ENCODE assay signal across 8 mouse cellular contexts in the genomic region with DNA sequence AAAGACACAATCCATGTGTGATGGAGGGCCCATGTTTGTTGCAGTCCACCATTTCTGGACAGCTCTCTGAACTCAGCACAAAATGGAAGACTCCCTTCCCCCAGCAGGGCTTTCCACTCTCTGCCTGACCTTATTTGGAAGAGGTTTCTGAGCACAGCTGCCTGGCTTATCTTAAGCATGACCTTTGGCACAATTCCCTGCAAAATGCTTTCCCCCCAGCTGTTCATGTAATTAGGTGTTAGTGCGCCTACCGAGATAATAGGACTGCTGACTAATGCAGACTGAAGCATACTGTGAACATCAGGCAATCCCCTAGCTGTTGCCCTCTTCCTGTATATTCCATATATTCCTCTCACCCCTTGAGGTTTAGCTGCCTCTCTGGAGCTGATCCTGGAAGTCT. TPM values are rescaled to one million over a fixed set of nuclear protein-coding genes. Genes with fewer than 3 reads are reported as not detected.
A peak's percentile ranks its signal among the peaks of the same experiment; 100 is the strongest.
DNase-seq lines count a peak whose midpoint lies in the region.

No protein-coding gene starts in this region.

- intact Hi-C loops in left cerebral cortex, postnatal 36 days (cut with DNase I), result no loop called here
- intact Hi-C loops in left cerebral cortex, postnatal 10 days (cut with DNase I), result no loop called here

- DNase-seq in spleen, postnatal 36 days (ENCODE audit: low spot score in 2 of 2), result peak; percentile 1
- no peak for DNase-seq in spleen, adult 12 weeks (ENCODE audit: low spot score)
- peak; percentile 55 for DNase-seq in heart, adult 8-10 months (ENCODE audit: low spot score)
- DNase-seq in liver, result peak; percentile 44
- peak; percentile 80 for DNase-seq in yolk sac, embryonic 10.5 days (ENCODE audit: low spot score)
- no peak for DNase-seq in left cerebral cortex, postnatal 36 days (ENCODE audit: low spot score in 2 of 2)
- no peak for DNase-seq in left cerebral cortex, postnatal 10 days (ENCODE audit: extremely low spot score in 1 of 2, low spot score in 2 of 2)
- no peak for DNase-seq in right cerebral cortex, postnatal 25 days

RNA-seq across cellular contexts. Expression of gene Rgn, which starts 21.4 kb away (rescaled TPM):
- under 1 TPM; 0.25 to 0.60 (median 0.37) TPM for total RNA-seq in heart, adult 8-10 months (2022)
- total RNA-seq in left cerebral cortex, postnatal 36 days (2021), result under 1 TPM in 1 of 2 experiments, not detected in 1; 0.20 TPM
- total RNA-seq in left cerebral cortex, postnatal 10 days (2021), result under 1 TPM; 0.22 to 0.49 TPM

RNA-seq across cellular contexts. Expression of gene Rbm10, which starts 46.3 kb away (rescaled TPM):
- total RNA-seq in heart, adult 8-10 months (2022), result 10 to 100 TPM; 16.6 to 21.8 (median 18.6) TPM
- 10 to 100 TPM; 42.1 to 51.6 TPM for total RNA-seq in left cerebral cortex, postnatal 36 days (2021)
- total RNA-seq in left cerebral cortex, postnatal 10 days (2021), result 10 to 100 TPM; 32.6 to 34.4 TPM

RNA-seq across cellular contexts. Expression of gene Ndufb11, which starts 46.4 kb away (rescaled TPM):
- 100 to 1,000 TPM; 611 to 795 (median 691) TPM for total RNA-seq in heart, adult 8-10 months (2022)
- total RNA-seq in left cerebral cortex, postnatal 36 days (2021), result 100 to 1,000 TPM; 142 to 160 TPM
- 100 to 1,000 TPM; 151 to 160 TPM for total RNA-seq in left cerebral cortex, postnatal 10 days (2021)

Comparison
In these comparisons a context has a peak if more than half of its experiments do, and no peak if none do; other contexts are left out.
1. DNase-seq: peak in spleen, postnatal 36 days (2 of 2), heart, adult 8-10 months (single experiment), liver (single experiment) and yolk sac, embryonic 10.5 days (single experiment); none in spleen, adult 12 weeks (single experiment), left cerebral cortex, postnatal 36 days (0 of 2), left cerebral cortex, postnatal 10 days (0 of 2) and right cerebral cortex, postnatal 25 days (single experiment).